In the genomic region with DNA sequence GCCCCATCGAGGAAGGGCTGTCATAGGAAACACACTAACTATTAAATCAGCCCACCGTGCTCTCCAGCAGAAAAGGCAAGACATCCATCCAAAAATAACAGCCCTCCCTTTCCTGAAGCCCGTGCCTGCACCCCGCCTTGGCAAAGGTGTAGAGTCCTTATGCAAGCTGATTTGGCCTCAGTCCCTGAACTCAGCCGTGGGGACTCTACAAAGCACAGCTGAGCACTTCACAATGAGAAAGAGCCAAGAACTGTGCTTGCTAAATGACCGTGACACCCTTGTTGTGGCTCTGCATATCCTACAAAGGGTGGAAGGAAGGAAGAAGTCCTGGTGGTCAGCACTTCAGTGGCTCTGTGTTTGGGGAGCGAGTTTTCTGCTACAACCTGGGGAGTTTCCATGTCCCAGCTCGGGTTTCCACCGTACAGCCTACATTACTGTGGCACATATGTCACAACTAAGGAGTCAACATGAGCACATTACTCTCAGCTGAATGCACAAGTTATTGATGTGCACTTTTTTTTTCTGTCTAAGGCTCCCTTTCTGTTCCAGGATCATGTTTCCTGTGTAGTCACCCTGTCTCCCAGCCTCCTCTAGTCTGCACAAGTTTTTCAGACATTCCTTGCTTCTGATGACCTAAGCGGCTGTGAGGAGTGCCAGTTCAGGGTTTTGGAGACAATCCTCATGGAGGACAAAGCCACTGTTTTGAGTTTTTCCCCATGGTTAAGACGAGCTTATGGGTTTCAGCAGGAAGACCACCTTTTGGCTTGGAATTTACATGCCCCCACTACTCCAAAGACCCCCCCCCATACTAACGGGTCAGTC, we compare ENCODE assay signal across 9 mouse cellular contexts.
A peak's percentile ranks its signal among the peaks of the same experiment; 100 is the strongest.
DNase-seq lines count a peak whose midpoint lies in the region; ATAC-seq and TF ChIP-seq lines count a peak whose summit lies in the region.
"Had no signal": no experiment of that assay in that cellular context is flagged by ENCODE, and none has a peak within 500 bp of the region (broad histone marks: within the 10 kb centered on the region; RNA-seq: fewer than 3 reads in every experiment).

No protein-coding gene starts in this region.

- no peak for TF ChIP-seq CTCF in layer of hippocampus, adult 2 months (conservative IDR thresholded peaks at IDR 0.05)
- TF ChIP-seq CTCF in cerebellum, adult 2 months (IDR thresholded peaks at IDR 0.05; ENCODE audit: borderline replicate concordance, insufficient read depth, low read depth, low read length), result no peak

- DNase-seq in layer of hippocampus, adult 2 months (ENCODE audit: low spot score in 2 of 2), result peak in 1 of 2 experiments; percentile 28
- DNase-seq in layer of hippocampus, postnatal 36 days, result no peak
- peak; percentile 90 to 96 for DNase-seq in cerebellum, adult 2 months
- peak; percentile 43 for DNase-seq in forelimb bud, embryonic 11.5 days (ENCODE audit: low read depth, low spot score)
- peak; percentile 36 for DNase-seq in hindbrain, embryonic 10.5 days (ENCODE audit: low spot score)
- DNase-seq in ovary, postnatal 36 days (ENCODE audit: low spot score), result peak; percentile 48
- no peak for DNase-seq in spleen, postnatal 4 days (ENCODE audit: low spot score in 2 of 2)

- no peak overlapping the region for H3K4me3 ChIP-seq in layer of hippocampus, adult 2 months
- H3K4me3 ChIP-seq in cerebellum, adult 2 months (replicated peaks; ENCODE audit: insufficient read depth, low read depth, low read length), result no peak overlapping the region
- no peak overlapping the region for H3K4me3 ChIP-seq in hindbrain, embryonic 10.5 days
- no peak overlapping the region for H3K4me3 ChIP-seq in limb, embryonic 15.5 days
- H3K4me3 ChIP-seq: erythroblast, embryonic 14.5 days had no signal

- peak overlapping the region; percentile 59 for H3K27ac ChIP-seq in layer of hippocampus, adult 2 months
- peak overlapping the region; percentile 81 for H3K27ac ChIP-seq in cerebellum, adult 2 months (ENCODE audit: insufficient read depth, low read length)
- H3K27ac ChIP-seq in hindbrain, embryonic 10.5 days, result peak overlapping the region; percentile 66
- peak overlapping the region; percentile 86 for H3K27ac ChIP-seq in limb, embryonic 15.5 days

- peaks cover 75% of the 10 kb centered on the region for H3K4me1 ChIP-seq in cerebellum, adult 2 months (ENCODE audit: control insufficient read depth, insufficient read depth, low read length)
- peaks cover 76% of the 10 kb centered on the region for H3K4me1 ChIP-seq in hindbrain, embryonic 10.5 days (replicated peaks)
- H3K4me1 ChIP-seq in limb, embryonic 15.5 days, result peaks cover 70% of the 10 kb centered on the region

- peak overlapping the region; percentile 27 for H3K4me2 ChIP-seq in limb, embryonic 15.5 days

- H3K9me3 ChIP-seq in hindbrain, embryonic 10.5 days, result no peaks in the 10 kb centered on the region
- no peaks in the 10 kb centered on the region for H3K9me3 ChIP-seq in limb, embryonic 15.5 days

- peak; percentile 74 for ATAC-seq in limb, embryonic 15.5 days (ENCODE audit: insufficient number of reproducible peaks, low FRiP score, low TSS enrichment, low read depth)

- WGBS in cerebellum, adult 2 months, result 4% methylated on average over 12 of the region's 12 CpGs
- 41% methylated on average over 12 of the region's 12 CpGs for WGBS in hindbrain, embryonic 10.5 days
- WGBS in limb, embryonic 15.5 days, result 18% methylated on average over 12 of the region's 12 CpGs

- no peak overlapping the region for H3K9ac ChIP-seq in limb, embryonic 15.5 days

- H3K27me3 ChIP-seq in cerebellum, adult 2 months (ENCODE audit: control insufficient read depth, insufficient read depth, low read length), result no peaks in the 10 kb centered on the region
- no peaks in the 10 kb centered on the region for H3K27me3 ChIP-seq in hindbrain, embryonic 10.5 days (ENCODE audit: insufficient read depth, poor library complexity, severe bottlenecking)
- no peaks in the 10 kb centered on the region for H3K27me3 ChIP-seq in limb, embryonic 15.5 days

- peaks cover 22% of the 10 kb centered on the region for H3K36me3 ChIP-seq in hindbrain, embryonic 10.5 days
- H3K36me3 ChIP-seq in limb, embryonic 15.5 days, result peaks cover 8% of the 10 kb centered on the region

- peak; percentile 37; the same call in 1 of the 2 replicates for TF ChIP-seq POLR2A in cerebellum, adult 2 months (IDR thresholded peaks at IDR 0.05; ENCODE audit: borderline replicate concordance, insufficient read depth, low read length)

Comparison
In these comparisons a context has a peak if more than half of its experiments do, and no peak if none do; other contexts are left out.
1. DNase-seq: peak in cerebellum, adult 2 months (2 of 2), forelimb bud, embryonic 11.5 days (single experiment), hindbrain, embryonic 10.5 days (single experiment) and ovary, postnatal 36 days (single experiment); none in layer of hippocampus, postnatal 36 days (0 of 2) and spleen, postnatal 4 days (0 of 2).
2. Peak in every context shown above with its lines, with median percentiles within 50 percentile points of each other: H3K27ac ChIP-seq.